Mouse (Mus musculus) lung, postnatal 14 days (tissue): ENCODE measurements around the gene Mrtfa.

Experiments
- DNase-seq: peaks from one replicate; pipeline ENCODE4 v3.0.0; 2021

Mrtfa gene

GRCm38 (mm10) chr15:81195447-81195846, 4.9 kb upstream of the Mrtfa start:
- no peak for DNase-seq

DNA sequence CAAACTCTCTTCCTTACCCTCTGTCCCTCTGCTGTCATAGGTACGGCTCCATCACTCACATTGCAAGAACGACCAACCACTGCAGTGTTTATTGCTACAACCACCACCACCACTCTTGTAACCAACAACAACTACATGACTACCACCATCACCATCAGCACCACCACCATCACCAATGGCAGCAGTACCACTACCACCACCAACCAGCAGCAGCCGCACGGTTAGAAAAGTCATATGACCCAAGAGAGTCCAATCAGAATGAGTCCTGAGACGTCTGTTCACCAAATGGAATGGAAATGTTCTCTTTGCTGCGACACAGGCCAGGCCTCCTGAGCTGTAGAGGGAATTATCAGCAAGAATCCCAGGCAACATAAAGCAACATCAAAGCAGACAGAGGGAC, 4.2 kb upstream of the Mrtfa start:
- no peak for DNase-seq

DNA sequence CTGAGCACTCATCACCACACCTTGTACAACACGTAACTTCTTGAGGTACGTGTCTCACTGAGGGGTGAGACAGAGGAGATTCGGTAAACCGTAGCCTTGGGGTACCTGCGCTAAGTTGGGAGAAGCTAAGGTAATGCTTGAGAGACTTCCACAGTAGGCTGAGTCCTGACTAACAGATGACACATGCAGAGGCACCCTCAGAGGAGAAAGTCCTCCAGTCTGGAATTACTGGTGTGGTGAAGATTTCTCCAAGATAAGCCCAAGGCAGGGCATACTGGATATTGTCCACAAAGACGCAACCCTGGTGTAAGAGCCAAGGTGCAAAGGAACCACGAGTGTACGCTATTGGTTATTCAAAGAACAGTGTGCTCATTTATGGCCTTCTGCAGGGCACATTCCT, 2.3 kb upstream of the Mrtfa start:
- no peak for DNase-seq

- no peak for DNase-seq
Measured at GRCm38 (mm10) chr15:81192316-81192715, 1.8 kb upstream of the Mrtfa start.

DNA sequence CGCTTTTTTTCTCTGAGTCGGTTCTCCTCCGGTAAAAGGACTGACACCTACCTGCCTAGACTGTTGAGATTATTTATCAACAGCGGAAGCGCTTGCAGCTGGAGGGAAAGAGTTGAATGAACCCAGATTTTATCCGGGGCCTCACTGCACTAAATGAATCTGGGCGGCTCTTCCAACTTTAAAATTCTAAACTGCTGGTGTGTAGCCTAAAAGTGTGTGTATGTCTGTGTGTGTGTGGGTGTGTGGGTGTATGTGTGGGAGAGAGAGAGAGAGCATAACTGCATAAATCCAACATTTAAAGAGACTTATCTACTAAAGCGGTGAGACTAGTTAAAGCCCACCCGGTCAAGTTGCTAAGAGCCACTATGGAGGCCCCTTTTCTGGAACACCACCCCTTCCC, 746 bp upstream of the Mrtfa start:
- DNase-seq, result no peak

- peak; percentile 28 for DNase-seq
Measured at GRCm38 (mm10) chr15:81190011-81190629, 437 bp downstream of the Mrtfa start.

GRCm38 (mm10) chr15:81189061-81189460, 1.5 kb downstream of the Mrtfa start:
- peak; percentile 30 for DNase-seq

DNA sequence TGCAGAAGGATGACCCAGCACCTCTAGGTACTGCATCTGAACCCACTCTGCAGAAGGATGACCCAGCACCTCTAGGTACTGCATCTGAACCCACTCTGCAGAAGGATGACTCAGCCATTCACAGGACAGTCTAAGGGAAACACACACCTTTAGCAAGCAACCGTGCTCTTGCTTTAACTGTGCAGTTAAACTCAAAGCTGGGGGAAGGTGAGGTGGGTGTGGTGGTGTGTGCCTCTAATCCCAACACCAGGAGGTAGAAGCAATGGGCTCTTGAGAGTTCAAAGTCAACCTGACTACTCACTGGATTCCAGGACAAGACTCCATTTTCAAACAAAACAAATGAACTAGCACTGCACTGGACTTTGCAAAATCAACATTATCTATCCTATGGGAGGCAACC, 5.6 kb downstream of the Mrtfa start:
- DNase-seq, result no peak

DNA sequence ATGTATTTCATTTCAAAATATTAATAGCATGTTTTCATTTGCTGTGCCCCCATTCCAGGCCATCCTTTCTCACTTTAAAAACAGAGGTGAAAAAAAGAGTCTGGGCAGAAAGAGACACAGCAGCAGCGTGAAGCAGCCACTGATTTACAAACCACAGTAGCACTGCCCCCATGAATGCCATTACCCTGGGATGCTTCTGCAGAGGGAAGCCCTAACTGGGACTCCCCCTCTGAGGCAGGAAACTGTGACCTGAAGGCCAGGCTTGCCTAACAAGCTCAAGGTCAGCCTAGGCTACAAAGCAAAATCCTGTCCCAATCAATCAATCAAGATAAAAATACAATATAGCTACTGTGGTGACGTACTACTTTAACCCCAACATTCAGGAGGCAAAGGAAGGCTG, 9.3 kb downstream of the Mrtfa start:
- DNase-seq, result no peak

DNA sequence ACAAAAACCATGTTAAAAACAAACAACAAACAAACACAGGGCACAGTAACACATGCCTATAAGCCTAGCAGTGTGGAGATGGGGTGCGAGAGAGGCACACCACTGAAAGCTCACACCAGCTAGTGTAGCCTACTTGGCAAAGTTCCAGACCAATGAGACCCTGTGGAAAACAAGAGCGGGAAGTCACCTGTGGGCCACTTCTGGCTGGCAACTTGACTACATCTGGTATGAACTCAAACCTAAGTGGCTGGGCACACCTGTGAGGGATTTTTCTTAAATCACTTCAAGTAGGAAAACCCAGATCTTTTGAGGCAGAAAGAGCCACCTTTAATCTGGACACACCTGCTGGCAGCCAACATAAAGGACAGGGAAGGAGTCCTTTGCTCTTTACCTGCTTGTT, 11.0 kb downstream of the Mrtfa start:
- no peak for DNase-seq

DNA sequence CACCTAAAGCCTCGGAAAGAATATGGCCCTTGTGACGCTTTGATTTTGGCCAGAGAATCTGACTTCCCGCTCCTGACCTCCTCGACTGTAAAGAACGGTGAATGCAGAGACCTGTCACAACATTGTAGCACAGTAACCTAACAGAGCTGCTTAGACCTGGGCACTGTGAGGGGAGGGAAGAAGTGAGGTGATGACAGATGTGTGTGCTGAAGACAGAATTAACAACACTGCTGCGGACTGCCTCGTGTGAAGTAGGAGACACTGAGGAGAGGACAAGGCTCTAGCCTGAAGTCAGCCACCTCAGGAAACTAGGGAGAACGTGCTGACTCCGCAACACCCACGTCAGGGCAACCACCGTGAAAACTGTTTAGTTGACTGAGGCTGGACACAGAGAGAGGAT, 11.9 kb downstream of the Mrtfa start:
- DNase-seq, result no peak

GRCm38 (mm10) chr15:81177860-81178259, 12.7 kb downstream of the Mrtfa start:
- DNase-seq, result no peak

DNA sequence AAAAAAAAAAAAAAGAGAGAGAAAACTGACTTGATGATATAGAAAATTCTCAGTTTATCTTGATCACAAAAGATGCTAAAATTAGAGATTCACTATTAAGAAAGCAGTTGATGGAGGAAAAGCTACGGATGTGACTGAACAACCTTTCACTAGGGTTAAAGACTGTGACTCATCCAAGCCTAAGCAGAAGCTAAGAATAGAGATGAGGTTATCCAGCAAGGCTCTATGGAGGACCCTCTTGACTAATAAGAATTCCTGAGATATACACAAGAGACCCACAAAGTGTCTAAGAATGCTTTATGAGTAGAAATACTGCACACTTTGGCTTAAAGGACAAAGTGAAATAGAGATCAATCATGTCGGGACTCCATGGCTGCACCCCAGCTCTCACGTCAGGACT, 14.9 kb downstream of the Mrtfa start:
- DNase-seq, result no peak

- no peak for DNase-seq
Measured at GRCm38 (mm10) chr15:81172259-81172658, 18.3 kb downstream of the Mrtfa start.

GRCm38 (mm10) chr15:81168735-81169134, 21.8 kb downstream of the Mrtfa start:
- DNase-seq, result no peak

DNA sequence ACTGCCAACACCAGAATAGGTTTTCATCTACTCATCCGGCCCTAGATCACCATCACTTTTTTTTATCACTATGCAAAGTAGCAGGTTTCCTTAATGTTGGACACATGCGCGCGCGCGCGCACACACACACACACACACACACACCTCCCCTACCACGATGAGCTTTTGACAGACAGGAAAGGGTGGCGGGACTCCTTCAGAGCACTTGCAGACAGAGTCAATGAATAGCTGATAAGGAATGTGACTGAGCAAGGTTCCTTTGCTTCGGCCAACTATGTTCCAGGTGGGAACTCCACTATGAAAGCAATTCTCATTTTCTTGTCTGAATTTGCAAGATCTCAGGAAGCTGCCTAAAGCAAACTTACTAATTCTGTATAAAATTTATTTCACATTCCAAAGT, 22.7 kb downstream of the Mrtfa start:
- DNase-seq, result peak; percentile 30

- no peak for DNase-seq
Measured at GRCm38 (mm10) chr15:81166291-81166690, 24.3 kb downstream of the Mrtfa start.

GRCm38 (mm10) chr15:81164560-81165310, 25.8 kb downstream of the Mrtfa start:
- DNase-seq, result peak; percentile 19

DNA sequence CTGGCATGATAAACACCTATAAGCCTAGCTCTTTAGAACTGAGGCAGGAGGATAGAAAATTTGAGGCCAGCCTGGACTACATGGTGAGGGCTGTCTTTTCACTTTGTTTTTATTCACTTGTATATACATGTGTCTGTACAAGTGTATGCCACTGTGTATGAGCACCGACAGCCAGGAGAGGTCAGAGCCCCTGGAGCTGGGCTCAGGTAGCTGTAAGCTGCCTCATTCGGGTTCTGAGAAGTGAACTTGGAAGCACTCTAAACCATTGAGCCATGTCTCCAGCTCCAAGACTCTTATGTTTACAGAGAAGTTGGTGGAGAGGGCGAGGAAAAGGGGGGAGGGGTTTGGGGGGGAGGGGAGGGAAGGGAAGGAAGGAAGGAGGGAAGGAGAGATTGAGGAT, 29.0 kb downstream of the Mrtfa start:
- DNase-seq, result no peak

- DNase-seq, result no peak
Measured at GRCm38 (mm10) chr15:81160677-81161076, 29.9 kb downstream of the Mrtfa start.

DNA sequence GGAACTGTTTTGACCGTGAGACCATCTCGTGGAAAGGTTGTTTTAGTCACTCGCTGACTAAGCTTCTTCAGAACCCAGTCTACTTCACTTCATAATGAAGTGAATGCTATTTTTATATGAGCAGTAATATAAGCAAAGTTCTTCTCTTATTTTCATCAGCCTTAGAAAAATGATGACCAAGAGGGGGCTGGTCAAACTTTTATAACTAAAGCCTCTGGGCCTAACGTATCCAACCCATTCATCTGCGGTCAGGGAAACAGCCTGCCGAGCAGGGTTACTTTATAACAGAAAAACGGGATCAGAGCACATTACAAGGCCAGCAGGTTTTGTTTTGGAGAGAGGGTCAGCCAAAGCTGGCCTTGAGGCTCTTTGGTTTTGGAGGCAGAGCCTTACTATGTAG, 31.3 kb downstream of the Mrtfa start:
- no peak for DNase-seq

DNA sequence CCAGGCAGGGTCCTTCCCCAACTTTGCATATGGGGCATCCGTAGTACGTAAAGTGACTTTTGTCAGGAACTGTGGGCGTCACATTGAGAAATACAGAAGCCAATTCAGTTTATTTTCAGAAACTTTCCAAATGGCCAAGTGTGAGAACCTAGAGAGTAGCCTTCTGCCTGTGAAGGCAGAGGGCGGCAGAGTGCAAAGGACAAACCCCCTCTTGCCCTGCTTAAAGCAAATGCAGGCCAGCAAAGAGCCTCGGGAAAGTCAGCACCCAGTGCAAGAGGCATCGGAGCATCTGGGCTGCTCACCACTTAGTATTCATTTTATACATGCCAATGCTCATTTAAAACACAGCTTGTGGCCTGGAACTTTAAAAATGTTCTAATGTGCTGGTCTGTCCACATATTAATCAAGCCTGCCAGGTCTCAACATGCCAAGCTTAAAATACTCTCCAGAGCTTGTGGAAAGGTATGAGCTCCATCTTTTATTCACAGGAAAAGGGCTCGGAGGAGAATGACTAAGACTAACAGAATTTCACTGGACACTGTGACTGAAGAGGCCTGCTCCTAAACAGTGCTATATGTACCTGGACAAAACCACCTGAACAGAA, 31.9 kb downstream of the Mrtfa start:
- peak; percentile 19 for DNase-seq

DNA sequence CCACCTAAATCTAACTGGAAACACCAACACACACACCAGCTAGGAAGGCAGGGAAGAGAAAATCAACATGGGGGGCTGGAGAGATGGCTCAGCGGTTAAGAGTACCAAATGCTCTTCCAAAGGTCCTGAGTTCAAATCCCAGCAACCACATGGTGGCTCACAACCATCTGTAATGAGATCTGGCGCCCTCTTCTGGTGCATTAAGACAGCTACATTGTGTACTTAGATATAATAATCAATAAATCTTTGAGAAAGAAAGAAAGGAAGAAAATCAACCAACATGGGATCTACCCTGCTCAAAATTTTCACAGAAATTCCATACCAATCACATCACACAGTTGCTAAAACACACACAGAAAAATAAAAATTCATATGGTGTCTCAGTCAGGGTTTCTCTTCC, 34.1 kb downstream of the Mrtfa start:
- DNase-seq, result no peak

DNA sequence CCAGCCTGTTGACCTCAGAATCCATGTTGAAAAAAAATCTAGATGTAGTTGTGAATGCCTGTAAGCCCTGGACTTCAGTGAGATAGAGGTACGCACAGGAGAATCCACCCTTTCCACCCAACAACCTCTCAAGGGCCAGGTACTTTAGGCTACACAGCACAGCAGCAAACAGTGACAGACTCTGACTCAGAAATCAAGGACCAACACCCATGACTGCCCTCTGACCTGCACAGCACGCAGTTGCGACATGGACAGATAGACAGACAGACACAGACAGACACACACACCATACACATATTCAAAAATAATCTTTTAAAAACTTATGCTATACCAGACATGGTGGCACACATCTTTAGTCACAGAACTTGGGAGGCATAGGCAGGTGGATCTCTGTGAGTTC, 34.7 kb downstream of the Mrtfa start:
- no peak for DNase-seq
